In genomic region chr5:131013816-131014215, GRCm38 (mm10) we compare ENCODE assay signal across 18 mouse cellular contexts.
DNase-seq lines count a peak whose midpoint lies in the region; ATAC-seq and TF ChIP-seq lines count a peak whose summit lies in the region.
"Had no signal": no experiment of that assay in that cellular context is flagged by ENCODE, and none has a peak within 500 bp of the region (broad histone marks: within the 10 kb centered on the region; RNA-seq: fewer than 3 reads in every experiment).

No protein-coding gene starts in this region.

- no peaks in the 10 kb centered on the region for H3K9me3 ChIP-seq in hindbrain, postnatal 0 days (ENCODE audit: low read length)
- H3K9me3 ChIP-seq in hindbrain, embryonic 13.5 days, result no peaks in the 10 kb centered on the region
- H3K9me3 ChIP-seq in midbrain, embryonic 11.5 days (ENCODE audit: control insufficient read depth, low read length), result no peaks in the 10 kb centered on the region
- H3K9me3 ChIP-seq in midbrain, embryonic 10.5 days (replicated peaks), result no peaks in the 10 kb centered on the region
- H3K9me3 ChIP-seq: embryonic facial prominence, embryonic 10.5 days; embryonic facial prominence, embryonic 12.5 days; forebrain, embryonic 13.5 days; forebrain, embryonic 15.5 days had no signal

- DNase-seq in hindbrain, postnatal 0 days (ENCODE audit: low spot score), result peak; percentile 46
- peak; percentile 59 for DNase-seq in midbrain, embryonic 11.5 days (ENCODE audit: low spot score, missing footprints)
- no peak for DNase-seq in midbrain, embryonic 10.5 days (ENCODE audit: low spot score)
- peak; percentile 14 for DNase-seq in brain, embryonic 14.5 days (ENCODE audit: low read depth)
- DNase-seq in thymus, postnatal 4 days, result no peak
- DNase-seq: adrenal gland, adult 2 months; adrenal gland, postnatal 10 days; adrenal gland, postnatal 25 days; cerebellum, adult 11-12 months; cerebellum, adult 2 months; cerebellum, adult 9-10 months; cerebellum, postnatal 10 days; cerebellum, postnatal 25 days had no signal

- H3K4me2 ChIP-seq in hindbrain, postnatal 0 days (ENCODE audit: low read depth, low read length), result no peak overlapping the region
- no peak overlapping the region for H3K4me2 ChIP-seq in hindbrain, embryonic 13.5 days
- no peak overlapping the region for H3K4me2 ChIP-seq in midbrain, embryonic 11.5 days
- H3K4me2 ChIP-seq: embryonic facial prominence, embryonic 12.5 days; forebrain, embryonic 13.5 days; forebrain, embryonic 15.5 days had no signal

- peaks cover 3% of the 10 kb centered on the region; the same call in 1 of the 2 replicates for H3K4me1 ChIP-seq in hindbrain, postnatal 0 days (ENCODE audit: insufficient read depth, low read length)
- peaks cover 3% of the 10 kb centered on the region for H3K4me1 ChIP-seq in hindbrain, embryonic 13.5 days (replicated peaks)
- no peaks in the 10 kb centered on the region for H3K4me1 ChIP-seq in midbrain, embryonic 11.5 days (ENCODE audit: control insufficient read depth, insufficient read depth, low read length)
- H3K4me1 ChIP-seq in midbrain, embryonic 10.5 days, result peaks cover 7% of the 10 kb centered on the region
- H3K4me1 ChIP-seq: embryonic facial prominence, embryonic 10.5 days; embryonic facial prominence, embryonic 12.5 days had no signal

- TF ChIP-seq CTCF in hindbrain, postnatal 0 days (IDR thresholded peaks at IDR 0.05; ENCODE audit: low read depth), result no peak
- no peak for TF ChIP-seq CTCF in brain, embryonic 14.5 days (IDR thresholded peaks at IDR 0.05; ENCODE audit: borderline replicate concordance, extremely low read depth, insufficient read depth, insufficient read length)

- H3K9ac ChIP-seq in hindbrain, postnatal 0 days (replicated peaks; ENCODE audit: low read length), result no peak overlapping the region
- H3K9ac ChIP-seq in hindbrain, embryonic 13.5 days, result no peak overlapping the region
- no peak overlapping the region for H3K9ac ChIP-seq in midbrain, embryonic 11.5 days (ENCODE audit: low read length)
- H3K9ac ChIP-seq: embryonic facial prominence, embryonic 12.5 days; forebrain, embryonic 13.5 days; forebrain, embryonic 15.5 days had no signal

- ATAC-seq in hindbrain, postnatal 0 days, result no peak
- no peak for ATAC-seq in hindbrain, embryonic 13.5 days (ENCODE audit: low FRiP score)
- ATAC-seq in midbrain, embryonic 11.5 days (ENCODE audit: low FRiP score), result no peak
- ATAC-seq: forebrain, embryonic 13.5 days; forebrain, embryonic 15.5 days had no signal

- WGBS in hindbrain, postnatal 0 days, result 64% methylated on average over 7 of the region's 7 CpGs
- 77% methylated on average over 7 of the region's 7 CpGs for WGBS in hindbrain, embryonic 13.5 days
- WGBS in midbrain, embryonic 11.5 days, result 89% methylated on average over 7 of the region's 7 CpGs
- 89% methylated on average over 7 of the region's 7 CpGs for WGBS in midbrain, embryonic 10.5 days

- no peaks in the 10 kb centered on the region for H3K27me3 ChIP-seq in hindbrain, postnatal 0 days (ENCODE audit: insufficient read depth, low read length)
- H3K27me3 ChIP-seq in hindbrain, embryonic 13.5 days, result no peaks in the 10 kb centered on the region
- H3K27me3 ChIP-seq in midbrain, embryonic 11.5 days (ENCODE audit: control insufficient read depth, insufficient read depth, low read length), result no peaks in the 10 kb centered on the region
- H3K27me3 ChIP-seq in midbrain, embryonic 10.5 days (ENCODE audit: low read depth, poor library complexity, severe bottlenecking), result peaks cover 34% of the 10 kb centered on the region
- H3K27me3 ChIP-seq: embryonic facial prominence, embryonic 12.5 days; forebrain, embryonic 13.5 days; forebrain, embryonic 15.5 days had no signal

- no peak for TF ChIP-seq POLR2A in brain, embryonic 14.5 days (IDR thresholded peaks at IDR 0.05; ENCODE audit: borderline replicate concordance, extremely low read depth, insufficient read depth, insufficient read length, poor library complexity, severe bottlenecking)

- no peaks in the 10 kb centered on the region for H3K36me3 ChIP-seq in hindbrain, postnatal 0 days (ENCODE audit: insufficient read depth, low read length)
- no peaks in the 10 kb centered on the region for H3K36me3 ChIP-seq in hindbrain, embryonic 13.5 days
- H3K36me3 ChIP-seq in midbrain, embryonic 11.5 days (ENCODE audit: control insufficient read depth, insufficient read depth, low read length), result no peaks in the 10 kb centered on the region
- H3K36me3 ChIP-seq in midbrain, embryonic 10.5 days, result no peaks in the 10 kb centered on the region
- H3K36me3 ChIP-seq: embryonic facial prominence, embryonic 10.5 days; embryonic facial prominence, embryonic 12.5 days; forebrain, embryonic 15.5 days had no signal

- H3K4me3 ChIP-seq in hindbrain, postnatal 0 days (ENCODE audit: low read length), result no peak overlapping the region
- H3K4me3 ChIP-seq in hindbrain, embryonic 13.5 days, result no peak overlapping the region
- H3K4me3 ChIP-seq in midbrain, embryonic 11.5 days (ENCODE audit: low read depth, low read length), result no peak overlapping the region
- H3K4me3 ChIP-seq in midbrain, embryonic 10.5 days, result no peak overlapping the region
- H3K4me3 ChIP-seq: embryonic facial prominence, embryonic 10.5 days; embryonic facial prominence, embryonic 12.5 days; forebrain, embryonic 13.5 days; forebrain, embryonic 15.5 days had no signal

- no peak overlapping the region for H3K27ac ChIP-seq in hindbrain, postnatal 0 days
- no peak overlapping the region for H3K27ac ChIP-seq in hindbrain, embryonic 13.5 days
- H3K27ac ChIP-seq in midbrain, embryonic 11.5 days (ENCODE audit: low read depth, low read length), result no peak overlapping the region
- no peak overlapping the region for H3K27ac ChIP-seq in midbrain, embryonic 10.5 days (replicated peaks)
- H3K27ac ChIP-seq: embryonic facial prominence, embryonic 10.5 days; embryonic facial prominence, embryonic 12.5 days; forebrain, embryonic 13.5 days; forebrain, embryonic 15.5 days had no signal

Comparison
In these comparisons a context has a peak if more than half of its experiments do, and no peak if none do; other contexts are left out.
1. DNase-seq: peak in hindbrain, postnatal 0 days (single experiment), midbrain, embryonic 11.5 days (single experiment) and brain, embryonic 14.5 days (single experiment); none in midbrain, embryonic 10.5 days (single experiment) and thymus, postnatal 4 days (single experiment).